Mouse (Mus musculus): ENCODE data around the gene Foxp1.

The Foxp1 gene

DNA sequence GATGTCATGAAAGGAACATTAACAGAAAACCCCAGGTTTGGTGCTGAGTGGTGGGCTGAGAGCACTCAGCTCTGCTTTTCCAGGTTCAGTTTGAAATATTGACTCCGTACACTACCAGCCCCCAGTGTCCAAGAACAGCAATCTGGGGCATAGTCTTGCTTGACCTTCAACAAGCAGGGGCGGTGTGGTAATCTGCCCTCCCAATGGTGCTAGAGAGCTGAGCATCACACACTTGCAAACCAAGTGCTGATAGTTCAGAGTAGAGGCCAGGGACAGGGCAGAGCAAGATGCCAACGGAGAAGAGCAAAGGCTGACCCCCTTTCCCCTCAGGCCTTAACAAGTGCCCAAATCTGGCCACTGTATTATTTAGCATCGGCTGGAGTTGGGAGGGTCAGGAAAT is 575.8 kb downstream of the Foxp1 start:
- no peak for DNase-seq (ENCODE audit: low read depth)

DNA sequence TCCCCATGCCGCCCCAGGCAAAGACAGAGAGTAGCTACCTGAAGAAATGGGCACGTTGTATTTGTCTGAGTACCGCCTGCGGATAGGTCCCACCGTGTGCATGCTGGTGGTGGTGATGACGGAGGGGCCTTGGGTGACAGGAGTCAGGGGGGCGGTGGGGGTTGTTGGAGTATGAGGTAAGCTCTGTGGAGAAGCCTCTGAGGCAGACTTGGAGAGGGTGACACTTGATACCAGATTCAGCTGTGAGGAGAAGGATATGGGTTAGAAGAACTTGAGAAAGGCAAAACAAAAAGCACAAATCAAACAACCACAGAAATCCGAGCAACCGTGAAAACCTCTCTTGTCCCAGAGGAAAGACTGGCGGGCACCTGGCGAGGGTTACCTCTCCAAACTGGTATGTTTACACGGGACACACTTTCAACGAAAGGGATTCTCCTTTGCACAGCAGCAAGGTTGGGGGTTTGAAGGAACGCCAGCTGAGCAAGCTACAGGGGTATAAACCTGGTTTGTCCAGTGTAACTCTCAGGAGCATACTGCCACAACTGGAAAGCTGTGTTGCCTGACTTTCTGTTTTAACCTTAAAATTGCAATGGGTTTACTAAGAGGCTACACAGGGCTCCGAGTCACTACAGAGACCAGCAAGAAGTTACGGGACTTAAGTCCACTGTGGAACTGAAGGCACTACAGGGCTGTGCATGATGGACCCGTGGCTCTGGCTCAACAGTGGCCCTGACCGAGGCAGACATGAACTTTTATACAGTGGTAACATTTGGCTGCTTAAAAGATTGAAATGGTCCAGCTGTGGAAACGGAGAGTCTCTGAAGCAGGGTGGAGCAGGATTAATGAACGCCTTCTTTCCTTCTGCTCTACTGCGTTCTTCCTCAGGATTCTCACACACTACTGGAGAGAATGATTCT is 576.8 kb downstream of the Foxp1 start:
- no peak for DNase-seq (ENCODE audit: low read depth)

DNA sequence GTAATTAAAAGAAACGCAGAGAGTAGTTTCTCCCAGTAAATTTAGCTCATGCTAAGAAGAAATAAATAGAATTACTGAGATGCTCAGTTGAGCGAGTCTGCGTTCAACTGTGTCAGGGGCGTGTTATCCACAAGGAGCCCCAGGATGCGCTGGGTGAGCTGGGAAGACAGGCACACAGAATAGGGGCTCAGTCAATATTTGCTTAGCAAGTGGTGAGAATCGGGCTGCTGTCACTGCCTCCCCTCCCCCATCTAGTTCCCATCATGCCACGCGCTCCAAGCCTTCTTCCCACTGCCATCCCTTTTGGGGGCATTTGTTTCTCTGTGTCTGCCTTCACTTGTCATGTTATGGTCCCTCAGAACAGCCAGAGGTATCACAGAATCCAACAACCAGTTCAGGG is 584.2 kb downstream of the Foxp1 start:
- DNase-seq (ENCODE audit: low read depth), result no peak

DNA sequence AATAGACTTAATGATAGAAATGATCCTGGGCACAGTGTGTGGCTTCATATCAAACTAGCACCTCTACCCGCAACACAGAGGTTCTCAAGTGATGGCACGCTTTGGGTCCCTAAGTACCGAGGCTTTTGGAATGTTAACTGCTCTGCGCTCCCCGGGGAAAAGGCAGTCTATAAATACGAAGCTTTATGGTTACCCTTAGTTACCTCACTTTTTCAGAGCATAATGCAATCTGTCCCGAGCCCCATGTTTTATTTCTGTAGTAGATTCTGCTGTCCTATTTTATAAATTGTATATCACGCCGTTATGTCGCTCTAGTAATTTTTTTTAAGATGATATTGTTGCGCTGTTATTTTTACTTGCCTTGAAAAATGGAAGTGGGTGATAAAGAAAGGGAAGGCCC is 585.0 kb downstream of the Foxp1 start:
- no peak for DNase-seq (ENCODE audit: low read depth)

DNA sequence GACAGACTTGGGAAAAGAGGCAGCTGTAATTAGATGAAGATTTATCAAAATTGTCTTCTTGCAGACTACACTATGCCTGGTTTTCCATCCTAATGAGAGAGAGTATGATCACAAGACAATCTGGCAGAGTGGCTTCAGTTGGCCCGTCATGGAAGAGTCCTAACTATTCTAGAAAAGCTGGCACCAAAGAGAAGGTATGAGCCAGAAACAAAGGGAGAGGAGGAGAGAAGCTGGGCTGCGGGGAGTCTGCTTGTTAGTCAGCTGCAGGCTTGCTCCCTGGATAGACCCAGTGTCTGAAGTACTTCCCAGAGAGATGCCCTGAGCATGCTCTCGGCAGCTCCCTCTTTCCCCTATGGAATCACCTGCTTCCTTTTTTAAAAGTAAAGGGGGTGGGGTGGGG is 586.1 kb downstream of the Foxp1 start:
- DNase-seq (ENCODE audit: low read depth), result no peak

DNA sequence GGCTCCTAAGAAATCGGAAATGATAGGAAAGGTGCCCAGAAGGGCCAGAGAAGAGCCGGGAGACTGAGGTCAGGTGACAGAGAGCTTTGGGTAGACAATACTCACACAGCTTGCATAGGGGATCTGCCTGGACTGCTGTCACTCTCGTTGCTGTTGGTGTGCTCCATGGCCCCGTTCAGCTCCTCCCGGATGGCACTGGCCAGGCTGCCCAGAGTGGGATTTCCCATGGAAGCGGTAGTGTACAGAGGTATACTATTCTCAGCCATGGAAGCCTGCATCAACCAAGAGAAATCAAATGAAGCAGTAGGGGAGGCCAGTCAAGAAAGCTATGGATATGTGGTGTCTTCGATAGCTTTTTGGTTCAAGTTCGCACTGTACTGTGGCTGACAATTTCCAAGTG is 587.4 kb downstream of the Foxp1 start:
- no peak for DNase-seq (ENCODE audit: low read depth)

DNA sequence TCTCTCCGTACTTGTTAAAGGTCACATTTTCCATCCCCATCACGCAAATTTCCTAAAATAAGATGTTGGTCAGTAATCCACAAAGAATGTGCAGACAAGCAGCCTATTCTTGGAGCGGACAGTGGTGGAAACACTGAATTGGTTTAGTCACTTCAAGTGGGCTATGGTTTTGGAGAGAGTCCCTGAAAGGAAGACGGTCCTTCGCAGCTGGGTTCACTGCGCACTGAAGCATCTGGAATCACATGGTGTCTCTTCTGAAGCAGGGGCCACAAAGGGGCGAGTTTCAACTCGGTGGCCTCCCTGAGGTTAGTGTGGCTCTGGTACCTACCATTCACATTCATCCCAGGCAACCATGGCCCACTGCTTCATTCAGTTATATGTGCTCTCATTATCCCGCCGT is 588.1 kb downstream of the Foxp1 start:
- no peak for DNase-seq (ENCODE audit: low read depth)

DNA sequence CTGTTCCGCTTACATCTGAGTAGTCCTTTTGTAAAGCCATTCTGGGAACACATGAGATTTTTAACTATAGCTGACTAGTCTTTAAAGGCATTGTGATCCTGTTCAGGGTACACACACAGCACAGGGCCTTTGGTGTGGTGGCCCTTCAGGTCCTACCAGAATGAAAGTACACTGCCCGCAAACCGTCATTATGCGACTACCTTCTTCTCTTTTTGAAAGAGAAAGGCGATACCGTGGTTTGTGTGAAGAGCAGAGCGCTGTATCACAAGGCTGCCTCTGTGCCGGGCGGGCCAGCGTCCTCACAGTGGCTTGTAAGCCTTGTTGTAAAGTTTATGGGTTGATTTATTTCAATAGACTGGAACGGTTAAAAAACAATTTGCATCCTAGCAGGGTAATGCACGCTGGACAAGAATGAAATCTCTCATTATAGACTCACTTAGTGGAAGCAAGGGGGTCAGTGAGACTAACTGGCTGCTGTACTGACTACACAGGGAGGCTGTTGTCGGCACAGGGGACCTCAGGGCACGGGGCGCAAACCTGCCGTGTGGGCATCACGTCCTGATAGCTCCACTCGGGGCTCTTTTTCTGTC is 589.3 kb downstream of the Foxp1 start:
- no peak for DNase-seq (ENCODE audit: low read depth)

DNA sequence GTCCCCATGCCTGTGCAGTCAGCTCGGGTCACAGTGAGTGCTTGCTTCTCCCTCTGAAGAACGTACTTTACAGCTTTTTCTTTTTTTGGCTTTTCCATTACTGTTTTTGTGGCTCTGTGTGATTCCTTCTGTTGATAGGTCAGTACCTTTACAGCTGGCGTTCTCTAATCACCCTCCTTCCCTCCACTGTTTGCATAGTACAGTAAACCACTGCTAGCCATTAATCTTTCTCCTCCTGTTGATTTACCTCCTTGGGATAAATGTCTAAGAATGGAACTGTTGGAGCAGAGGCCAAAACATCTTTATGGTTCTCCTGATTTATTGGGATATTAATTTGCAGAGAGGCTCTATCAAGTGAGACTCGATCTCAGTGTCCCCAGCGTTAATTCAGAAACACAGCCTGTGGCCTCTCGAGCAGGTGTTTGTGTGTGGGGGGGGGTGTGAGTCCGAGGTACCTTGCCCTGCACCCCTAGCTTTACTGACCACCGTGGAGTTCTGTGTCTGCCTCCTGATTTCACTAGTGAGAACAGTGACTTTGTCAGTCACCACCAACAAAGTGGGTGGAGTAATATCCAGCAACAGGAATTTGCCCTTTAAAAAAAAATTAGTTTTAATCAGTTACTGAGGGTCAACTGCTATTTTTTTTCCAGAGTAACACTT is 590.5 kb downstream of the Foxp1 start:
- DNase-seq (ENCODE audit: low read depth), result no peak

DNA sequence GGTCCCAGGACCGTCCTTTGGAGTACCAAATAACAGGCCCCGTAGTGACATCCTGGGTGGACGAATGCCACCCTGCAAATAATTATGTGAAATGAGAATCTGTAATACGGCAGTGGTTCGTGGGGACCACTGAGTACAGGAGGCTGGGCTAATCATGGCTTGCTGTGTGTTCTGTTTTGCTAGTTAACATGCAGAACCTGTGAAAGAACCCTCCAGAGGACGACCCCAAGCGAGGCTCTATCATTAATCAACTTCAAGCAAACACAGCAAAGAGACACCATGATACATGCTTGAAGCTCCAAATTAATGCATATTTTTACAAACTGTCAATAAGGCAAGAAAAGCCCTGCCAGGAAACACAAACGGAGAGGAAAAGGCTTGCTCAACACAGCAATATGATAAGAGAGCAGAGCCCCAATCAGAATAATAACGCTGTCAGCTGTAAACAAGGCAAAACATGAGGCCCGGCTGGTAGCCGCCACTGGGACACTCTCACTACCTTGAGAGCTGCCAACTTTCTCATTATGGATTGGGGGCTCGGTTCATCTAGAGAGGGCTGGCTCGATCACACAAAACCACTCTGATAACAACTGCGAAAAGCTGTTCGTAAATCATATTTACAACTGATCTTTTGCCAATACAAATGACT is 591.7 kb downstream of the Foxp1 start:
- DNase-seq (ENCODE audit: low read depth), result no peak

DNA sequence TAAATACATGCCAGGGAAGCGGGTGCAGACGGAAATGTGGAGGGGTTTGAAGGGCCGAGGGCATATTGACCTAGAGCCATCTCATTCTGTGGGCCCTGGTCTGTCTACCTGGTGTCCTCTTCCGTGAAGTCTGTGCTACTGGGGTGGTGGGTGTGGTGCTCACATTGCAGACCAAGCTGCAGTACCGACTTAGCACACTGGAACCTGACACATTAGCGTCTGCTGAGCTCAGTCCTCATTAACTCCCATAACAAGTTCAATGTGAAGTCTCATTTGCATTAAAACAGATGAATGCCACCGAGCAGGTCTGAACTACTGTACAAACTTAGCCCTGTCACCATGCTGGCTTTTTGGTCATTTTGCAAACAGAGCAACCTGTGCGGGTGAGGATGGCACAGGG is 594.2 kb downstream of the Foxp1 start:
- DNase-seq (ENCODE audit: low read depth), result no peak

DNA sequence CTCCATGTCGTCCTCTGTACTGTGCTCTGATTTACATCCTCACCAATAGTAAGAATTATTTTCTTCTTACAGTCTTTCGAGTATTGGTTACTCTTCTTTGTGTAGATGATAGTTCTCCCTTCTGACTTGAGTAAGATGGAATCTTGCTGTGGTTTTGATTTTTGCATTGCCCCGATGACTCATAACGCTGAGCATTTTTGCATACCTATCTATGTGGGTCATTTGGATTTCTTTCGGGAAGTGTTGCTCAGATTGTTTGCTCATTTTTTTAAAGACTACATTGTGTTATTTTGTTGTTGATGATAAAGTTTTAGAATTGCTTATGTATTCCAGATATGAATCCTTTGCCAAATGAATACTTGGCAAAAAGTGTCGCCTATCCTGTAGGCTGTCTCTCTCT is 621.3 kb downstream of the Foxp1 start:
- DNase-seq (ENCODE audit: low read depth), result no peak

DNA sequence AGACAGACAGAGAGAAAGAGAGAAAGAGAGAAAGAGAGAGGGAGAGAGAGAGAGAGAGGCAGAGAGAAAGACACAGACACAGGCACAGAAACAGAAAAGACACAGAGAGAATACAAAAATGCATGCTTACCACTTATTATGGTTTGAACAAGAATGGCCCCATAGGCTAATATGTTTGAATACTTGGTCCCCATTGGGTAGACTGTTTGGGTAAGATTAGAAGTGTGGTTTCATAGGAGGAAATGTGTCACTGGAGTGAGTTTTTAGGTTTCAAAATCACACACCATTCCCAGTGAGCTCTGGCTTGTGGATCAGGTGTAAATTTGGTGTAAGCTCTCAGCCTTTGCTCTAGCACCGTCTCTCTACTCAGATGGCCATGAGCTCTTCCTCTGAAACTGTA is 644.3 kb downstream of the Foxp1 start:
- DNase-seq (ENCODE audit: low read depth), result no peak

DNA sequence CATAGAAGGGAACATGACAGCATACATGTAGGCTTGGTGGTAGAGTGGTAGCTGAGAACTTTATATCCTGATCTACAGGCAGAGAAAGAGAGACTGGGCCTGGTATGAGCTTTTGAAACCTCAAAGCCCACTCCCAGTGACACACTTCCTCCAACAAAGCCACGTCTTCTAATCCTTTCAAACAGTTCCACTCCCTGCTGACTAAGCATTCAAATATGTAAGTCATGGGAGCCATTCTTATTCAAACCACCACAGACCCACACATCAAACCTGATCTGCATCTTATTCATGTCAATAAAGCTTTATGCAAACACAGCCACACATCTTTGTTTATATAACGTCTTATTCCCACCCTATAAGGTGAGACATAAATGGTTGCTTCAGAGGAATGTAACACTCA is 646.1 kb downstream of the Foxp1 start:
- no peak for DNase-seq (ENCODE audit: low read depth)
